Mouse (Mus musculus): ENCODE results near the gene Limk2.

GRCm38 (mm10) chr11:3381148-3381814 is 27.7 kb downstream of the Limk2 start:
- no peak for TF ChIP-seq CTCF (IDR thresholded peaks at IDR 0.05; ENCODE audit: low read depth)
- TF ChIP-seq EP300 (optimal IDR thresholded peaks at IDR 0.05), result no peak

Data from stomach, postnatal 0 days (tissue).